Comparison of ENCODE assay signal across 9 mouse cellular contexts in the genomic region with DNA sequence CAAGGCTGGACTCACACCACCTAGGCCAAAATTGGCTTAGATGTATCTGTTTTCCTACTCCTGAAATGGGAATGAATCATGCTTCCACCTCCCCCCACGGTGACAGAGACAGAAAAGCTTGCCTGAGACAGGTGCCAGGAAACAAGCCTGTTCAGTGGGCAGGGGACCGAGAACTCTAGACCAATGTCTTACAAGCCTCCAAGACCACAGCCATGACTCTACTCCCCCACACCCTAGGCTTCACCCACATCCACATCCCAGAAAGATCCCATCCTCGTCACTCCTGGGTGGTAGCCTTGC. TPM values are rescaled to one million over a fixed set of nuclear protein-coding genes. Genes with fewer than 3 reads are reported as not detected.
DNase-seq lines count a peak whose midpoint lies in the region; ATAC-seq lines count a peak whose summit lies in the region.
"Had no signal": no experiment of that assay in that cellular context is flagged by ENCODE, and none has a peak within 500 bp of the region (broad histone marks: within the 10 kb centered on the region; RNA-seq: fewer than 3 reads in every experiment).

No protein-coding gene starts in this region.

- no peaks in the 10 kb centered on the region for H3K9me3 ChIP-seq in heart, embryonic 10.5 days
- no peaks in the 10 kb centered on the region for H3K9me3 ChIP-seq in lung, embryonic 16.5 days (ENCODE audit: control insufficient read depth, low read length)
- no peaks in the 10 kb centered on the region for H3K9me3 ChIP-seq in embryonic facial prominence, embryonic 13.5 days
- no peaks in the 10 kb centered on the region for H3K9me3 ChIP-seq in stomach, embryonic 14.5 days (ENCODE audit: control insufficient read depth, low read depth, low read length)

- peak overlapping the region; percentile 54 for H3K9ac ChIP-seq in lung, embryonic 16.5 days (ENCODE audit: low read length)
- 0 out of 2 replicates have a peak overlapping the region, but pooled peaks have one; percentile 44 for H3K9ac ChIP-seq in embryonic facial prominence, embryonic 13.5 days
- H3K9ac ChIP-seq in stomach, embryonic 14.5 days (replicated peaks; ENCODE audit: low read depth, low read length) = 0 out of 2 replicates have a peak overlapping the region, but pooled peaks have one; percentile 7

- peak overlapping the region; percentile 90 for H3K27ac ChIP-seq in heart, embryonic 10.5 days
- H3K27ac ChIP-seq in lung, embryonic 16.5 days (ENCODE audit: low read length) = peak overlapping the region; percentile 96
- peak overlapping the region; percentile 94 for H3K27ac ChIP-seq in embryonic facial prominence, embryonic 13.5 days
- peak overlapping the region; percentile 71; the same call in 1 of the 2 replicates for H3K27ac ChIP-seq in stomach, embryonic 14.5 days (ENCODE audit: low read length)

- 0 out of 2 replicates have a peak, but pooled peaks have one; percentile 3 for ATAC-seq in lung, embryonic 16.5 days (ENCODE audit: low read depth)
- no peak for ATAC-seq in embryonic facial prominence, embryonic 13.5 days (ENCODE audit: insufficient number of reproducible peaks, insufficient read depth, low FRiP score, low TSS enrichment, low read depth)
- ATAC-seq in stomach, embryonic 14.5 days (ENCODE audit: insufficient number of reproducible peaks, insufficient read depth, low FRiP score, low read depth) = no peak

- peaks cover 54% of the 10 kb centered on the region for H3K4me1 ChIP-seq in heart, embryonic 10.5 days
- H3K4me1 ChIP-seq in lung, embryonic 16.5 days (replicated peaks; ENCODE audit: control insufficient read depth, insufficient read depth, low read length) = peaks cover 20% of the 10 kb centered on the region
- H3K4me1 ChIP-seq in embryonic facial prominence, embryonic 13.5 days = peaks cover 31% of the 10 kb centered on the region
- peaks cover 19% of the 10 kb centered on the region for H3K4me1 ChIP-seq in stomach, embryonic 14.5 days (ENCODE audit: control insufficient read depth, insufficient read depth, low read length)

- H3K4me2 ChIP-seq in lung, embryonic 16.5 days (ENCODE audit: low read depth, low read length) = peak overlapping the region; percentile 36
- H3K4me2 ChIP-seq in embryonic facial prominence, embryonic 13.5 days = peak overlapping the region; percentile 41
- peak overlapping the region; percentile 17; the same call in 1 of the 2 replicates for H3K4me2 ChIP-seq in stomach, embryonic 14.5 days (replicated peaks; ENCODE audit: low read depth, low read length)

- H3K27me3 ChIP-seq in heart, embryonic 10.5 days (ENCODE audit: insufficient read depth, poor library complexity, severe bottlenecking) = no peaks in the 10 kb centered on the region
- H3K27me3 ChIP-seq in lung, embryonic 16.5 days (ENCODE audit: control insufficient read depth, insufficient read depth, low read depth, low read length) = no peaks in the 10 kb centered on the region
- no peaks in the 10 kb centered on the region for H3K27me3 ChIP-seq in embryonic facial prominence, embryonic 13.5 days
- no peaks in the 10 kb centered on the region for H3K27me3 ChIP-seq in stomach, embryonic 14.5 days (ENCODE audit: control insufficient read depth, insufficient read depth, low read length)

- H3K4me3 ChIP-seq in heart, embryonic 10.5 days = 0 out of 2 replicates have a peak overlapping the region, but pooled peaks have one; percentile 20
- H3K4me3 ChIP-seq in lung, embryonic 16.5 days (ENCODE audit: low read length) = peak overlapping the region; percentile 0; the same call in 1 of the 2 replicates
- H3K4me3 ChIP-seq in embryonic facial prominence, embryonic 13.5 days = no peak overlapping the region
- H3K4me3 ChIP-seq in stomach, embryonic 14.5 days (ENCODE audit: low read depth, low read length) = no peak overlapping the region

- H3K36me3 ChIP-seq in heart, embryonic 10.5 days = peaks cover 60% of the 10 kb centered on the region
- peaks cover 35% of the 10 kb centered on the region for H3K36me3 ChIP-seq in lung, embryonic 16.5 days (ENCODE audit: control insufficient read depth, insufficient read depth, low read length)
- peaks cover 77% of the 10 kb centered on the region for H3K36me3 ChIP-seq in embryonic facial prominence, embryonic 13.5 days
- peaks cover 34% of the 10 kb centered on the region for H3K36me3 ChIP-seq in stomach, embryonic 14.5 days (ENCODE audit: control insufficient read depth, insufficient read depth, low read length)

- no peak for DNase-seq in heart, embryonic 10.5 days (ENCODE audit: low spot score)
- DNase-seq in heart, adult 18-20 months = no peak
- DNase-seq in lung, postnatal 14 days = no peak
- no peak for DNase-seq in layer of hippocampus, postnatal 10 days (ENCODE audit: low spot score in 2 of 2)
- no peak for DNase-seq in frontal cortex, postnatal 36 days (ENCODE audit: low spot score in 2 of 2)
- DNase-seq: right cerebral cortex, postnatal 25 days had no signal

- WGBS in heart, embryonic 10.5 days = 54% methylated on average over 3 of the region's 3 CpGs
- WGBS in lung, embryonic 16.5 days = 55% methylated on average over 3 of the region's 3 CpGs
- 53% methylated on average over 3 of the region's 3 CpGs for WGBS in embryonic facial prominence, embryonic 13.5 days
- 50% methylated on average over 3 of the region's 3 CpGs for WGBS in stomach, embryonic 14.5 days

RNA-seq across cellular contexts. Expression of a gene that starts 17.0 kb away (rescaled TPM):
- 11.3 and 14.3 TPM in 2 replicates for polyA plus RNA-seq in heart, embryonic 10.5 days (2016; fragmentation: Nextera tagmentation; extraction: Ambion mirVana)
- total RNA-seq in heart, adult 18-20 months (2021) = 10 to 100 TPM; 21.3 to 22.7 TPM
- polyA plus RNA-seq in lung, embryonic 16.5 days (2015; fragmentation: Nextera tagmentation; extraction: Ambion mirVana) = 8.7 and 10.4 TPM in 2 replicates
- 27.0 and 31.8 TPM in 2 replicates for polyA plus RNA-seq in embryonic facial prominence, embryonic 13.5 days (2015; fragmentation: Nextera tagmentation; extraction: Ambion mirVana)
- 17.3 and 23.5 TPM in 2 replicates for polyA plus RNA-seq in stomach, embryonic 14.5 days (2014; fragmentation: Nextera tagmentation; extraction: Ambion mirVana)
- total RNA-seq in layer of hippocampus, postnatal 10 days (2021) = 100 to 1,000 TPM; 159 to 169 TPM

Comparison
In these comparisons a context has a peak if more than half of its experiments do, and no peak if none do; other contexts are left out.
1. H3K4me3 ChIP-seq: peak in heart, embryonic 10.5 days (single experiment) and lung, embryonic 16.5 days (single experiment); none in embryonic facial prominence, embryonic 13.5 days (single experiment) and stomach, embryonic 14.5 days (single experiment).
2. Peak in every context shown above with its lines, with median percentiles within 50 percentile points of each other: H3K27ac ChIP-seq, H3K4me2 ChIP-seq and H3K9ac ChIP-seq.